Mouse (Mus musculus) neural tube, embryonic 10.5 days (tissue): ENCODE data around the gene Josd1.

Experiments used
- DNase-seq: peaks from one replicate; pipeline ENCODE4 v3.0.0-alpha.2; 2017; ENCODE audit warnings: low spot score; ENCODE audit errors: extremely low spot score

Gene Josd1

DNA sequence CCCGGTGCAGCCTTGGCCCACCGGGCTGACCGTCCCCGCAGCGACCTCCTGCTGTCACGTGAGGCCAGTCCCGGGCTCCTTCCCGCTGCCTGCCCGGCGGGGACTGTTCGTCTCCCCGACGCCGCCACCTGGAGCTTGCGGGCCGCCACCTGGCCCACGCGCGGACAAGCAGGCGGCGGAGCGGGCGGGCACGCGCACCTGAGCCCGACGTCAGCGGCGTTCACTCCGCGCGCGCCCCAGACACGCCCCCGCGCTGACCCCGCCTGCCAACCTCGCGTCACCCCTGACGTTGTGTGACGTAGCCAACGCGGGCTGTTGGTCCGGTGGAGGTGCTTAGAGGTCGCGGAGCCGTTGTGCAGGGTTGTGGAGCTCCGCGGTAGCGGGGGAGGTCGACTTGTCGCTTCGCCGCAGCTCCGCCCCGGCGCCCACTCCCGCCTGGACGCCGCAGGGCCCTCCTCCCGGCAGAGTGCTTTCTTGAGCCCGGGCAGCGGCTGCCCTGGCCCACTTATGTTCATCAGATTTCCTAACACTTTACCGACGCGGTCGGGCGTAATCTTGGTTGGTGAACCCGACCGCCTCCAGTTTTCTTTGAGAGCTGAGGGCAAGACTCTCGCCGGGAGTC lies at the start of gene Josd1:
TSS of gene Josd1 (minus strand) at position 274 of the 622 bp plus-strand sequence.
- peak; percentile 98 for DNase-seq

DNA sequence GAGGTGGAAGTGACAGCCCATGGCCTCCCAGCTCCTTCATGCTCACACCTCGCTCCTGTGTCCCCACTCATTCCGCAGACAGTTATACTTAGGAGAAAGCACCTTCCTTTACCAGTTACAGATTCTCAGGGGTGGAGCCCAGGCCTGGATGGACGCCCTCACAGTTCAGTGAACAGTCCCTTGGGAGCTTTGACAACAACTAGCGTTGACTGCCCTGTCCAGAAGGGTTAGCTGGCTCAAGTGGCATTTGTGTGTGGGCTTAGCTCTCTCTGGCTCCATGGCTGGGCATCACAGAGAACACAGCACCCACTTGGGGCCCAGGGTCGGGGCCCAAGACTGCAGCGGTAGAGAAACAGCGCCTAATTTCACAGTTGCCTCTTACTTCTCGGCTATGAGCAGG lies 46.6 kb upstream of the Josd1 start:
- no peak for DNase-seq

- no peak for DNase-seq
Observed at GRCm38 (mm10) chr15:79733640-79734039, 45.9 kb upstream of the Josd1 start.

- DNase-seq, result no peak
Observed at GRCm38 (mm10) chr15:79733192-79733591, 45.5 kb upstream of the Josd1 start.

DNA sequence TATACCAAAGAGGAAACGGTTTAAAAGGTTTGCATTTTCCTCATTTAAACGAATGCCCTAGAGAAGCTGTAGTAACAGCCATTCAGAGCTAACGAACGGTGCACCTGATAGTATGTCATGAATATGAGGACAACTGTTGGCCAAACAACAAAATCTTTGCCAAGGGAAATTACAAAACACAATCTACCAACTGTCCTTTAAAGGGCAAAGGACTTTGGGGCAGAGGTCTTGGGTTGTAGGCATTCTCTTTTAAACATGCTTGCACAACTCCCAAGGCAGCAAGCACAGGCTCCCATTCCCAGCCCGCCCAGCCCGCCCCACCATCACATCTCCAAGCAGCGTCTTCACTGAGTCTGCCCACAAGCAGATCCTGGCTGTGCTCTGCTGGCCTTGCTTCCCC lies 43.8 kb upstream of the Josd1 start:
- no peak for DNase-seq

- no peak for DNase-seq
Observed at GRCm38 (mm10) chr15:79728731-79729388, 41.1 kb upstream of the Josd1 start.

DNA sequence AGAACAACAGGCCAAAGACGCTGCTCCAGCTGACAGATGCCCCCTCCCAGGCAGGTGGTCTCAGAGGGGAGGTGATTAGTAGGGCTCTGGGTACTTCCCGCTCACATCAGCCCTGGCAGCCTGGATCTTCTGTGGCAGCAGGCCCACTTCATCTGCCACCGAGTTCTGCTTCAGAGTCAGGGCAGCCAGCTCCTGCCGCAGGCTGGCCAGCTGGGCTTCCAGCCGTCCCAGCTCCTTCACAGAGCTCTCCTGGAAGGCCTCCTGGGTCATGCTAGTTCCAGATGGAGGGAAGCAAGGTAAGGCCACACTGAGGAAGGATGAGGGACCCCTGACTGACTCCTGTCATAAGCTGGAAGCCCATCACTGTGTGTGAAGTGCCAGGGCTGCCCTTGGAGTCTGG lies 40.6 kb upstream of the Josd1 start:
- no peak for DNase-seq

GRCm38 (mm10) chr15:79727840-79728239 lies 40.1 kb upstream of the Josd1 start:
- no peak for DNase-seq

- no peak for DNase-seq
Observed at GRCm38 (mm10) chr15:79725190-79725789, 37.6 kb upstream of the Josd1 start.

DNA sequence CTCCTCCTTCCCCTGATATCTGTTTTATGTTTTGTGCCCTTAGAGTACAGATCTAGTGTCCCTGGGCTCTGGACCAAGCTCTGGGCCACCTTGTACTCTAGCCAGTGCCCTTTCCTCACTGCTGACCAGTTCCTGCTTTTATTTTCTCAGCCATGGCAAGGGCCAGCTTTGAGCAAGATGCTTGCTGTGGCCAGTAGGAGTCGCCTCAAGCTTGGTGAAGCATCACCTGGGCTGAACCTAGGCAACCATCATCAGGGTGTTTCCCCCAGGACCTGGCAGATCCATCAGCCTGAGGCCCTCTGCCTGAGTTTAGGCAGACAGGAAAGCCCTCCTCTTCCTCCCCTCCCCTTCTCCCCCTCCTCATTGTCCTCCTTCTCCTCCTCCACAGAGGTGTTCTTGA lies 35.7 kb upstream of the Josd1 start:
- no peak for DNase-seq

DNA sequence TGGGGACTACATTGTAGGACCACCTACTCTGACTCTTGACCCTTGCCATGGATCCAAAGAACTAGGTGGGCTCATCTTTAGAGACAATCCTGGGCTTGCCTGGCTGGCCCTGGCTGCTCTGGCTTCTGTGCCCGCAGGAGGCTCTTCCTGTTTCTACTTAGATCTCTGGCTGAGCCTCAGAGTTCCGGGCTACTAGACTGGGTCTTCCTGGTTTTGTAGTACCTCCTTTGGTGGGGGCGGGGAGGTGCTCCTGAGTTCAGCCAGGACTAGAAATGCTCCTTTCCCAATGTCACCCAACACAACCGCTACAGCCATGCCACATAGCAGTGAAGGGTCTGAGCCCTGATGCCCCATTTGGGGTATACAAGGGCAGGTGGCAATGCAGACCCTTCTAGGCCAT lies 33.1 kb upstream of the Josd1 start:
- DNase-seq, result no peak

GRCm38 (mm10) chr15:79720267-79720666 lies 32.5 kb upstream of the Josd1 start:
- no peak for DNase-seq

DNA sequence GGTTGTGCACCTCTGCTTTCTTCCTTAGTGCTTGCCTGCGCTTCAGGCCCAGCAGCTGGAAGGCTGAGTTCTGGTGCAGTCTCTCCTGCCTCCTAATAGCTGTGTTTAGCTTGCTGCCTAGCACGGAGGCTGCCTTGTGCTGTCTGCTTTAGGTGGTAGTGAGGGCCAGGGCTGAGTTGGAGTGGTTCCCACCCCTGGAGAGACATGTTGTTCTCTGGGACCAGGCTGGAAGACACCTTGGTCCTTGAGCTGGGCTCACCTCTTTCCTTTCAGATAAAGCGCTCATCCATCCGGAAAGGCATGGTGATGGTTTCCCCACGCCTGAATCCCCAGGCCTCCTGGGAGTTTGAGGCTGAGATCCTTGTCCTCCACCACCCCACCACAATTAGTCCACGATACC lies 29.0 kb upstream of the Josd1 start:
- DNase-seq, result no peak

DNA sequence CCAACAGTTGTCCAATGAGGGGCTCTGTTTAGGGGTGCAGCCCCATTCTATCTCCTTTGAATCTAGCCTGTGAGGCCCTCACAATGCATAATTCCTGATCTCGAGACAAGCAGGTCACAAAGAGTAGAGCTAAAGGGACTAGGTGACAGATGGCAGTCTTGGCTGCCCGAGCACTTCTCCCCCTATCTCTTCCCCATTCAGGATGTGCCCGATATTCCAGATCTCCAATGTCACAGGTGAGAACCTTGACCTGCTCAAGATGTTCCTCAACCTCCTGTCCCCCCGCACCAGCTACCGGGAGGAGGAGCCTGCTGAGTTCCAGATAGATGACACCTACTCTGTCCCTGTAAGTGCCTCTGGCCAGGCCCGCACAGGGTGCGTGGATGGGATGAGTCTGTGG lies 27.9 kb upstream of the Josd1 start:
- DNase-seq, result no peak

GRCm38 (mm10) chr15:79708229-79708822 lies 20.6 kb upstream of the Josd1 start:
- no peak for DNase-seq

GRCm38 (mm10) chr15:79706603-79707214 lies 19.0 kb upstream of the Josd1 start:
- DNase-seq, result no peak

DNA sequence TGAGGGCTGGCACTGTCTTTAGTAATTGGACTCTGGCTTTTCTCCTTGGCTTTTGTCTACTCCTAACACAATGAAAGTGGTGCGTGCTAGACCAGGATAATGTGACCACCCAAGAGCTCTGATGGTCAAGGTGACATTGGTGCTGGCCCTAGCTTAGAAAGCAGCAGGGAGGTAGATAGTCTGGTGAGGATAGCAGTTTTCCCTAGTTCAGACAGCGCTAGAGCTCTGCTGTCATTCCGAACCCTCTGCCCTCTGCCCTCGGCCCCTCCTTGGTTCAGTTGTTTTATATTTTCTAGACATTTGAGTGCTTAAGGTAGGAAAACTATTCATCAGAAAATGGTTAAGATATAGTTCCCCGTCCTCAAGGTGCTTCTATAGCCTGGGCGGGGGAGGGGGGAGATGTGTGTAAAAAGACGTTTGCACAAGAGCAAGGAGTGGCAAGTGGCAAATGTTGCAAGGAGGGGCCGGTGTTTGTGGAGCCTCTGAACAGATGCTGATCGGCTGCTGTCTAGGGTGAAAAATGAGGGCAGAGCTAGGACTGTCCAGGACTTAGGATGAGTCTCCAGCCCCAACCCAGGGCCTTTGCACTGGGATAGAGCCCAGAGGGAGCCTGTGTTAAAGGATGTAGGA lies 10.0 kb upstream of the Josd1 start:
- no peak for DNase-seq

DNA sequence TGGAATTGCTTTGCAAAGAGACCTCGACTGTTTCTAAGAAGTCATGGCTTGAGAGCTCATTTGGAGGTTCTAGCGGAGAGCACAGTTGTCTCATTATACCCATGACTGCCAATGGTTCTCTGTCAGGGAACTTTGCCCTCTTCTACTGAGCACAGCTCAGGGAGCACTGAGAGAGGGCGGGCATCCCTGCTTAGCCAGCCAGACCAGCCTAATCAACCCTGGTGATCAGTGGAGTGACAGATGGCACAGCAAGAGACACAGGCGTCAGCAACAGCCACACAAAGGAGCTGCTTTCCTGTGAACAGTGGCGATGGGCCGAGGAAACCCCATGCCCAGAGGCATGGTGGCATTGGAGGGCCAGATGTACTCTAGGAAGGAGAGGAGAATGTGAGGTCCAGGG lies 9.3 kb upstream of the Josd1 start:
- no peak for DNase-seq

DNA sequence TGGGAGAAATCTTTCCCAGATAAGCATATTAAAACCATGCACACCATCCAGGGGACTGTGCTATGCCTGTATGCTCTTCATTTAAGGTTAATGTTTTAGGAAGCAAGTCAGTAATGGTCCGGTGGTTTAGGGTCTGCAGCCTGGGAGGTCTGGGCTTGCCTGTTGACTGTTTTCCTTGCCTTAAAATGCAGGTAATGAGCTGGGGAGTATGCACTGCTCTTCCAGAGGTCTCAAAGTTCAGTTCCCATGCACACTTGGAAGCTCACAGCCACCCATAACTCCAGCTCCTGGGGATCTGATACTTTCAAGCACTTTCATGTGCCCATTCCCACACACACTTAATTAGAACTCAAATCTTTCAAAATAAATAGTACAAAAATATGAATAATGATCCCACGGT lies 8.8 kb upstream of the Josd1 start:
- no peak for DNase-seq

DNA sequence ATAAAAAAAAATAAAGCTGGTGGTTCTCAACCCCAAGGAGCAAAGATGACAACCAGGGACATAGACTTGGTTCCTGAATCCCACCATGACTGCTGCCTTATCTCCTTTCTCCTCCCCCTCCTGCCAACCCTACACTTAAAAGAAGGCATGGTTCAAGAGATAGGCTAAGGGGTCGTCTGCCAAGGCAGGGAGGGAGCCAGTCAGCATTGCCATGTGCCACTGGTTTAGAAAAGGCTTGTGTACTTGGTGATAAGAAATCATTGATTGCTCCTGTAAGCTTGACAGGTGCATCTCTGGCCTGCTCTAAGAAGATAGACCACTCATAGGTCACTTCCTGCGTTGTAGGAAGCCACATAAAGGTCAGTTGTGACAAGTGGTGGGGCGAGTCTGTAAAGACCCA lies 7.8 kb upstream of the Josd1 start:
- no peak for DNase-seq

DNA sequence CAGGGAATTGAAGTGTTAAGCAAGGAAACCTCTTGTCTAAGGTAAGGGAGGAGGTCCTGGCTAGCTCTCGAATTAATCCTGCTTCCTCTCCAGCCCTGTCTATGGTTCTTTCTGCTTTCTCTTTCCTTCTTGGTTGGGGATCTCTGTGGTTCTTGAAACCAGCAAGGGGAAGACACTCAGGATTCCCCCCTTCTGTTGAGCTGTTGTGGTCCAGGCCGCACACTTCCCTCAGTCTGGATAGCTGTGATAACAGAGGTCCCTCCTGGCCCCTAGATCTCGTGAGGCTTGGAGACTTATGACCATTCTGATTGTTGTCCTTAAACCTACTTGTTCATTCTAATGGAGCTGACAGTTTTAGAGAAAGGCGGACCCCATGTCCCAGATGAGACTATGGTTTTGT lies 6.8 kb upstream of the Josd1 start:
- DNase-seq, result no peak

DNA sequence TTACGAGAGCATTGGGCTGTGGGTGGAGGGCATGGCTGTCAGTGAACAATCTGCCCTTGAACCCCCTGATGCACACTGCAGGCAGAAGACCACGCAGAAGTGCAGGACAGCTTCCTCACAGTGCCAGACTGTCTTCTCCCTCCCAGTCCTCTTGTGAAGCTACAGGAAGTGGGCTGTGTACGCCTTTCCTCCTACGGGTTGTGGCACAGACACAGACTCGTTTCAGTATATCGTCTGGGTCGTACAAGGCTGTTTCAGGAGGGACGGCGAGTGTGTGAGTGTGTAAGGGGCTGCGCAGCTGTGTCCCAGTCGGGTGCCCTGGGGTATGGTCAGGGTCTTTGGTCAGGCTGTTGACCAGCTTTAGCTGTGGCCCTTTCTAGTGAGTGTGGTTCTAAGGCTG lies 6.0 kb upstream of the Josd1 start:
- no peak for DNase-seq
